ENCODE assay signal across 9 mouse cellular contexts in genomic region chr10:85387219-85388070, GRCm38 (mm10). TPM values are rescaled to one million over a fixed set of nuclear protein-coding genes. Genes with fewer than 3 reads are reported as not detected.
DNase-seq lines count a peak whose midpoint lies in the region; ATAC-seq and TF ChIP-seq lines count a peak whose summit lies in the region.
"Had no signal": no experiment of that assay in that cellular context is flagged by ENCODE, and none has a peak within 500 bp of the region (broad histone marks: within the 10 kb centered on the region; RNA-seq: fewer than 3 reads in every experiment).

No protein-coding gene starts in this region.

- peaks cover 24% of the 10 kb centered on the region; the same call in 1 of the 2 replicates for H3K27me3 ChIP-seq in lung, embryonic 14.5 days (ENCODE audit: insufficient read depth, low read length)
- no peaks in the 10 kb centered on the region for H3K27me3 ChIP-seq in hindbrain, postnatal 0 days (ENCODE audit: insufficient read depth, low read length)
- peaks cover 8% of the 10 kb centered on the region; the same call in 1 of the 2 replicates for H3K27me3 ChIP-seq in midbrain, embryonic 11.5 days (ENCODE audit: control insufficient read depth, insufficient read depth, low read length)

- TF ChIP-seq CTCF in lung, embryonic 14.5 days (IDR thresholded peaks at IDR 0.05; ENCODE audit: low read depth), result no peak
- TF ChIP-seq CTCF in hindbrain, postnatal 0 days (IDR thresholded peaks at IDR 0.05; ENCODE audit: low read depth), result no peak

- peak; percentile 46 for ATAC-seq in lung, embryonic 14.5 days (ENCODE audit: insufficient read depth)
- ATAC-seq in common myeloid progenitor, adult 5-6 weeks (replicated peaks; ENCODE audit: low read depth, poor library complexity, severe bottlenecking), result peak; percentile 5; the same call in 1 of the 2 replicates
- ATAC-seq in hindbrain, postnatal 0 days, result peak; percentile 24
- peak; percentile 41 for ATAC-seq in midbrain, embryonic 11.5 days (ENCODE audit: low FRiP score)

- peak; percentile 68 for DNase-seq in lung, embryonic 14.5 days
- DNase-seq in lung, postnatal 25 days (ENCODE audit: low spot score), result no peak
- DNase-seq in gastrocnemius, postnatal 10 days, result peak; percentile 52
- DNase-seq in hindbrain, postnatal 0 days (ENCODE audit: low spot score), result peak; percentile 60
- DNase-seq in left cerebral cortex, postnatal 36 days (ENCODE audit: low spot score in 2 of 2), result peak; percentile 40 to 53
- DNase-seq in midbrain, embryonic 11.5 days (ENCODE audit: low spot score, missing footprints), result peak; percentile 97
- DNase-seq in right cerebral cortex, postnatal 4 days, result peak; percentile 33

- H3K9ac ChIP-seq in lung, embryonic 14.5 days, result peak overlapping the region; percentile 58
- peak overlapping the region; percentile 67 for H3K9ac ChIP-seq in hindbrain, postnatal 0 days (replicated peaks; ENCODE audit: low read length)
- H3K9ac ChIP-seq in midbrain, embryonic 11.5 days (ENCODE audit: low read length), result peak overlapping the region; percentile 69

- no peak overlapping the region for H3K27ac ChIP-seq in lung, embryonic 14.5 days (ENCODE audit: low read depth)
- peak overlapping the region; percentile 76 for H3K27ac ChIP-seq in hindbrain, postnatal 0 days
- no peak overlapping the region for H3K27ac ChIP-seq in midbrain, embryonic 11.5 days (ENCODE audit: low read depth, low read length)

- intact Hi-C loops in left cerebral cortex, postnatal 36 days (cut with DNase I), result loop anchor here (5.0 to 10.0 kb wide), 2 partner anchors 165 to 237 kb away; no protein-coding TSS in a partner anchor

- H3K36me3 ChIP-seq in lung, embryonic 14.5 days (ENCODE audit: insufficient read depth), result no peaks in the 10 kb centered on the region
- no peaks in the 10 kb centered on the region for H3K36me3 ChIP-seq in hindbrain, postnatal 0 days (ENCODE audit: insufficient read depth, low read length)
- H3K36me3 ChIP-seq in midbrain, embryonic 11.5 days (ENCODE audit: control insufficient read depth, insufficient read depth, low read length), result no peaks in the 10 kb centered on the region

- H3K4me1 ChIP-seq in lung, embryonic 14.5 days (ENCODE audit: insufficient read depth), result no peaks in the 10 kb centered on the region
- H3K4me1 ChIP-seq in hindbrain, postnatal 0 days (ENCODE audit: insufficient read depth, low read length), result peaks cover 5% of the 10 kb centered on the region; the same call in 1 of the 2 replicates
- H3K4me1 ChIP-seq in midbrain, embryonic 11.5 days (ENCODE audit: control insufficient read depth, insufficient read depth, low read length), result peaks cover 13% of the 10 kb centered on the region

- WGBS in lung, embryonic 14.5 days, result under 1% methylated on average over 78 of the region's 78 CpGs
- under 1% methylated on average over 77 of the region's 78 CpGs for WGBS in hindbrain, postnatal 0 days
- WGBS in midbrain, embryonic 11.5 days, result under 1% methylated on average over 78 of the region's 78 CpGs

- peak overlapping the region; percentile 52 for H3K4me3 ChIP-seq in lung, embryonic 14.5 days (ENCODE audit: low read depth, low read length)
- H3K4me3 ChIP-seq in hindbrain, postnatal 0 days (ENCODE audit: low read length), result peak overlapping the region; percentile 69
- peak overlapping the region; percentile 64 for H3K4me3 ChIP-seq in midbrain, embryonic 11.5 days (ENCODE audit: low read depth, low read length)

- peak overlapping the region; percentile 99 for H3K4me2 ChIP-seq in lung, embryonic 14.5 days
- H3K4me2 ChIP-seq in hindbrain, postnatal 0 days (ENCODE audit: low read depth, low read length), result peak overlapping the region; percentile 68
- H3K4me2 ChIP-seq in midbrain, embryonic 11.5 days, result peak overlapping the region; percentile 99

- H3K9me3 ChIP-seq in lung, embryonic 14.5 days (ENCODE audit: low read depth, low read length), result no peaks in the 10 kb centered on the region
- H3K9me3 ChIP-seq in hindbrain, postnatal 0 days (ENCODE audit: low read length), result no peaks in the 10 kb centered on the region
- H3K9me3 ChIP-seq in midbrain, embryonic 11.5 days (ENCODE audit: control insufficient read depth, low read length), result no peaks in the 10 kb centered on the region

RNA-seq across cellular contexts. Expression of gene Btbd11, which starts 0.8 kb away (rescaled TPM):
- polyA plus RNA-seq in lung, embryonic 14.5 days (2014; fragmentation: Nextera tagmentation; extraction: Ambion mirVana), result 2.3 and 3.7 TPM in 2 replicates
- total RNA-seq in common myeloid progenitor, adult 5-6 weeks (2017), result 2.2 and 3.3 TPM in 2 replicates
- 1 to 10 TPM; 1.2 to 1.9 TPM for total RNA-seq in gastrocnemius, postnatal 10 days (2021)
- 72.9 and 79.1 TPM in 2 replicates for total RNA-seq in hindbrain, postnatal 0 days (2014; rRNA removed)
- 21.2 and 23.0 TPM in 2 replicates for polyA plus RNA-seq in hindbrain, postnatal 0 days (2015; fragmentation: Nextera tagmentation; extraction: Ambion mirVana)
- 10 to 100 TPM; 27.5 to 31.5 TPM for total RNA-seq in left cerebral cortex, postnatal 36 days (2021)
- 8.2 and 8.8 TPM in 2 replicates for polyA plus RNA-seq in midbrain, embryonic 11.5 days (2014; fragmentation: Nextera tagmentation; extraction: Ambion mirVana)
- total RNA-seq: MEL had no signal
